Mouse (Mus musculus) skeletal muscle tissue, adult 2 months (tissue): ENCODE measurements around the gene Nr1h5.

Experiments used
- DNase-seq: peaks from one replicate; pipeline ENCODE4 v3.0.0-alpha.2; 2012; ENCODE audit warnings: low read depth, low spot score

Gene Nr1h5

GRCm38 (mm10) chr3:102964033-102964432 is at the start of gene Nr1h5:
Nr1h5 (minus strand) TSS chr3:102964133.
- DNase-seq: no peak

GRCm38 (mm10) chr3:103001595-103001994 is 37.7 kb upstream of the Nr1h5 start:
- no peak for DNase-seq

GRCm38 (mm10) chr3:102997591-102997990 is 33.7 kb upstream of the Nr1h5 start:
- DNase-seq: no peak

GRCm38 (mm10) chr3:102997036-102997435 is 33.1 kb upstream of the Nr1h5 start:
- peak; percentile 17 for DNase-seq

GRCm38 (mm10) chr3:102995605-102996321 is 31.8 kb upstream of the Nr1h5 start, which contains the start of gene Sike1:
Sike1 (plus strand) TSS chr3:102995708.
- peak; percentile 91 for DNase-seq

GRCm38 (mm10) chr3:102995233-102995604 is 31.3 kb upstream of the Nr1h5 start:
- DNase-seq: no peak

- DNase-seq: no peak
Measured at GRCm38 (mm10) chr3:102992936-102993335, 29.0 kb upstream of the Nr1h5 start.

GRCm38 (mm10) chr3:102991041-102991440 is 27.1 kb upstream of the Nr1h5 start:
- no peak for DNase-seq

- DNase-seq: no peak
Measured at GRCm38 (mm10) chr3:102980349-102980736, 16.4 kb upstream of the Nr1h5 start.

GRCm38 (mm10) chr3:102979550-102980348 is 15.8 kb upstream of the Nr1h5 start:
- DNase-seq: no peak

- no peak for DNase-seq
Measured at GRCm38 (mm10) chr3:102976906-102977305, 13.0 kb upstream of the Nr1h5 start.

GRCm38 (mm10) chr3:102970508-102970907 is 6.6 kb upstream of the Nr1h5 start:
- no peak for DNase-seq

GRCm38 (mm10) chr3:102970067-102970466 is 6.1 kb upstream of the Nr1h5 start:
- no peak for DNase-seq

- no peak for DNase-seq
Measured at GRCm38 (mm10) chr3:102955596-102955995, 8.3 kb downstream of the Nr1h5 start.

- DNase-seq: no peak
Measured at GRCm38 (mm10) chr3:102955143-102955542, 8.8 kb downstream of the Nr1h5 start.

GRCm38 (mm10) chr3:102954476-102954875 is 9.5 kb downstream of the Nr1h5 start:
- no peak for DNase-seq

- no peak for DNase-seq
Measured at GRCm38 (mm10) chr3:102946861-102947260, 17.1 kb downstream of the Nr1h5 start.

- no peak for DNase-seq
Measured at GRCm38 (mm10) chr3:102946312-102946711, 17.6 kb downstream of the Nr1h5 start.

GRCm38 (mm10) chr3:102938100-102938499 is 25.8 kb downstream of the Nr1h5 start:
- DNase-seq: no peak

GRCm38 (mm10) chr3:102935451-102936354 is 28.2 kb downstream of the Nr1h5 start, which contains the start of gene Sycp1:
Sycp1 (minus strand) TSS chr3:102936100.
- no peak for DNase-seq

GRCm38 (mm10) chr3:102899136-102899535 is 64.8 kb downstream of the Nr1h5 start:
- DNase-seq: no peak
